Mouse (Mus musculus) T-helper 2 cell (primary cell): ENCODE results near the gene Slc39a11.
"Not testable (repeated sequence)": the region's sequence is repeated elsewhere in the genome, so short reads cannot be mapped to it uniquely, and the experiment has no call there.

ENCODE experiments used
- in situ Hi-C: fragments of 300-600 bp; cut with MboI, MseI; formaldehyde crosslinking; loops from one replicate; pipeline ENCODE4 v1.15.1; 2025; ENCODE audit warnings: high pct_unique_total_duplicates

The Slc39a11 gene

DNA sequence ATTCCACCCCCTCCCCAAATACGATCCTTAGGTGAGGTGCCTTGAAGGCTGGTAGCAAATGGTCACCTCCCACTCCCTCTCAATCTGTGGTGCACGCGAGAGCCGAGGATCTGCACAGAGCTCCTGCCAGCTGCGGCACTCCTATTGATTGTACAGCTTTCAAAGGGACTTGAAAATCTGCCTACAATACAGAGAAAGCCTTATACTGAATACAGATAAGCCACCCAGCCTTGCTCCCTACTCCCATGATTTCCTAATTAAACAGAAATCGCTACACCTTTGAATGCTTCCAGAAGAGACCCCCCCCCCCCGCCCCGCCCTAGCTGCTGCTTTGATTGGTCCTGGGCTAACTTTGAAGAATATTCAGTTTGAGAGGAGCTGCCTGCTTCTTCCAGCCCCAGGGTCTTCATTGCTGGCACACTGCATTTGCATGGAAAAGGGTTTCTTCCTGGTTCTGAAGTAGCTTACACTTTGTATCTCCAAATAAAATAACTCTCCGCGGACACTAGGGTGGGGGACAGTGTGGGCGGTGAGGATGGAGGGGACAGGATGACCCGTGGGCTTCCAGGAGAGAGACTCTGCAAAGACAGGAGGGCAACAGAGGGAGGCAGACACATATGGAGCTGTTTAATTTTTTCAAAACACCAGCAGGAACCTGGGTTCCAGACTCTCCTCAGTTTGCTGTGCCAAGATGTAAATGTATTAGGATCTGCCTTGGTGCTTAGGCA, 48.1 kb downstream of the Slc39a11 start:
- in situ Hi-C loops = no loop called here

GRCm38 (mm10) chr11:113600526-113601245, 49.2 kb downstream of the Slc39a11 start:
- in situ Hi-C loops = no loop called here

GRCm38 (mm10) chr11:113597632-113598031, 52.2 kb downstream of the Slc39a11 start:
- in situ Hi-C loops = no loop called here

DNA sequence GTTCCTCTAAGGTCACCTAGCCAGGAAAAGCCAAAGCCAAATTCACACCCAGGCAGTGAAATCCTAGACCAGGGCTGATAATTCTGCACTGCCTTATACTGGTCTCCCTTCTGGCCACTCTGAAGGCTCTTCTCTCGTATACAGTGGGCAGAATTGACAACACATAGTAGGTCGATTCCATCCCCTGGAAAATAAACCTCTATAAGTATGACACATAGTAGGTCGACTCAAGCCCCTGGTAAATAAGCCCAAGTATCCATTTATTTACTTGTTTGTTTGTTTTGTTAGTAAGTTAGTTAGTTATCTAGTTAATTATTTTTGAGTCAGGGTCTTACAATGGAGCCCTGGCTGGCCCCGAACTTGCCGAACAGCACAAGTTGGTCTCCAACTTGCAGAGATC, 54.7 kb downstream of the Slc39a11 start:
- in situ Hi-C loops = no loop called here

DNA sequence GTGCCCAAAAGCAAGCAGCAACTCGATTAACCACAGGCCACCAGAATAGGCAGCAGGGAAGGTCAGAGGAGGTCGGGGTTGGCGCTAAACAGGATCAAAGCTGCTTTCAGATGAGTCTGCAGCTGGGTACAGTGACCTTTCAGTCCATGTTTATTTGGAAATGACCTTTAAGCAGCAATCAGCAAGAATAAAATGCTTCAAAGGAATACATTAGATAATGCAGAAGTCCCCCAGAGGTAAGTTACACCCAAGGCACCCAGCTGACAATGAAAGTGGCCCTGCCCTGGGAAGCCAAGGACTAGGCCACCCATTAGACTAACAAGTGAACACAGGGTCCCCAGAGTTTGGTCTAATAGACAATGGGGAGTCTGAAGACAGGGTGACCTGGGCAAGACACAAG, 60.9 kb downstream of the Slc39a11 start:
- in situ Hi-C loops = no loop called here

GRCm38 (mm10) chr11:113586423-113586822, 63.5 kb downstream of the Slc39a11 start:
- in situ Hi-C loops = no loop called here

DNA sequence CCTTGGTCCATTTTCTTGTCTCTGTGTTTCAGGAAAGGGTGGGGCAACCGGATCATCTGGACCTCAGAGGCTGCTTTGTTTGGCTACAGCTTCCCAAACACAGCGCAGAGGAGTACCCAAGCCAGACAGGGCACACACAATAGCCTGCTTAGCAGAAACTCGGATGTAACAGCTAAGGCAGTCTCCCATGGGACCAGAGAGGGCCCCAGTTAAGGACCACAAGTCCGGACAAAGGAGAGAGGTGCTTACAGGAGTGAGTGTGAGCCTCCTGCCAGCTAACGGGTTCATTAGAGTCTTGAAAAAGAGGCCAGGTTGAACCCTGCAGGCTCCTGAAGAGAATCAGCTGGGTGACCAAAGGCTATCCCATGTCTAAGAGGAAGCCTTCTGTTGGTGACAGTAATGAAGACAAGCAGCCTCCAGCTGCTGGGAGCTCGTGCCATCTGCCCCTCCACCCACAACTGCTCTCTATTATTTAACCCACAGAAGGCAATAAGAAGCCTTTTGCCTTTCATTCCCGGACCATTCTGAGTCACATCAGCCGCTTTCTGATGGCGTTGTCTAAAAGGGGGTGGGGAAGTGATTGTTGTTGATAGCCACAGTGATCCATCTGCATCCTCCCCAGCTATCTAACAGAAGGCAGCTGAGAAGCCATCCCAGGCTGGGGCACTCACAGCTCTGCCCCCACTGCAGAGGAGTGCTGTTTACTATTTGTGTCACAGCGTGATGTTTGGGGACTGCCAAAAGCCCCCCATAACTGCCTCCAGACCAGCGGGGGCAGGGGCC, 65.8 kb downstream of the Slc39a11 start:
- in situ Hi-C loops = no loop called here

- in situ Hi-C loops = no loop called here
Measured at GRCm38 (mm10) chr11:113577221-113577620, 72.7 kb downstream of the Slc39a11 start.

- in situ Hi-C loops = no loop called here
Measured at GRCm38 (mm10) chr11:113572641-113573040, 77.2 kb downstream of the Slc39a11 start.

DNA sequence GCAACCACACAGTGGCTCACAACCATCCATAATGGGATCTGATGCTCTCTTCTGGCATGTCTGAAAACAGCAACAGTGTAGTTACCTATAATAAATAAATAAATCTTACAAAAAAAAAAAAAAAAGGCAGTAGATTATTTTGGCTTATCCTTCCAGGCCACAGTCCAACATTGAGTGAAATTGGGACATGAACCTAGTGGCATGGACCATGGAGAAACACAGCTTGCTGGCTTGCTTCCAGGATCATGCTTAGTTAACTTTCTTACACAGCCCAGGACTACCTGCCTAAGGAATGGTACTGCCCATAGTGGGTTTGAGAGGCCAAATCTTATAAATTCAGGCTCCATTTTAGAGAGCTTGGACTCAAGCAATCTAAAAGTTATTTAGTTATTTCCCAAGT, 78.3 kb downstream of the Slc39a11 start:
- in situ Hi-C loops = no loop called here

- in situ Hi-C loops = no loop called here
Measured at GRCm38 (mm10) chr11:113568999-113569398, 80.9 kb downstream of the Slc39a11 start.

DNA sequence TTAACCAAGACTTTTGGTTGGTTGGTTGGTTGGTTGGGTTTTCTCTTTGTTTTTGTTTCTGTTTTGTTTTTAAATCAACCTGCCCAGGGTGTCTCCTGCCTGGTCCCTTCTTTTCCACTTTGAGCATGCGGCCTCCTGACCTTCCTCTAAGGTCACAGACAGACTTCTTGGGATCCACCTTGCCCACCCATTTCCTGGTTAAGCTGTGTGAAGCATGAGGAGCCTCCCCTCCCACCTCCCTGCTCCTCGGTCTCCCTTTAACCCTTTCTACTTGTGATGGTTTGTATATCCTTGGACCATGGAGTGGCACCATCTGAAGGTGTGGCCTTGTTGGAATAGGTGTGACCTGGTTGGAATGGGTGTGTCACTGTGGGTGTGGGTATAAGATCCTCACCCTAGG, 82.0 kb downstream of the Slc39a11 start:
- in situ Hi-C loops = not testable (repeated sequence)

- in situ Hi-C loops = no loop called here
Measured at GRCm38 (mm10) chr11:113565006-113565995, 84.6 kb downstream of the Slc39a11 start.

GRCm38 (mm10) chr11:113562326-113562725, 87.6 kb downstream of the Slc39a11 start:
- in situ Hi-C loops = no loop called here

DNA sequence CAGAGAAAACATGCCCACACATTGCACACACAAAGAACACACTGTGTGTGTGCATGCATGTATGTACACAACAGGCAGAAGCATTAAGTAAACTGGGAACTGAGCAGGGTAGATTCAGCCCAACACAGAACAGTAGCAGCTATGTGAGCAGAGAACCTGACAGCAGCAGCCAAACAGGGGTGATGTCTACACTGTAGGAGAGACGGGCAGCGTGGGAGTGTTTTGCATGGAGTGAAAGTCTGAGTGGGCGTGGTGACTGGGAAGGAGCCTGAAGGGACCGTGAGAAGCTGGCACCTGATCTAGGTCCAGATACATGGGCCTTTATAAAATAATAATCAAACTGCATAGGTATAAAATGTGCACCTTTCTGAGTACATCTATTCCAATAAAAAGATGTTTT, 89.7 kb downstream of the Slc39a11 start:
- in situ Hi-C loops = no loop called here

- in situ Hi-C loops = no loop called here
Measured at GRCm38 (mm10) chr11:113558505-113558904, 91.4 kb downstream of the Slc39a11 start.

GRCm38 (mm10) chr11:113556142-113556541, 93.7 kb downstream of the Slc39a11 start:
- in situ Hi-C loops = no loop called here

- in situ Hi-C loops = no loop called here
Measured at GRCm38 (mm10) chr11:113554701-113555360, 95.0 kb downstream of the Slc39a11 start.

DNA sequence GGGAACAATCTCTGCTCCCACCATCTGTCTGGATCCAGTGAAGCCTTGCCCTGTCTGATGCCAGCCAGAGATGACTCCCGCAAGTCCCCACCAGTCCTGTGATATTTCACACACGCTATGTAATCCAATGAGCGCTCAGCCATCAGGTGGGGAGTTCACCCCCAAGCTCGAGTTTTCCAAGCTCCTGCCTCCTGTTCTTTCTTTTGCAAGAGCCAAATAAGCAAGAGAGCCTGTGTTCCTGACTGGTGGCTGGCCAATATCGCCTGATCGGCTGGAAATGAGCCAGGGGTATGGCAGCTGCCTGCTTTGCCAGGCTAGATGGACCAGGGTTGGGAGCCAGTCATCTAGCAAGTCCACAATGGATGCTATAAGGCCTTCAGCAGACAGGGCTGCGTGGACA, 95.7 kb downstream of the Slc39a11 start:
- in situ Hi-C loops = no loop called here

DNA sequence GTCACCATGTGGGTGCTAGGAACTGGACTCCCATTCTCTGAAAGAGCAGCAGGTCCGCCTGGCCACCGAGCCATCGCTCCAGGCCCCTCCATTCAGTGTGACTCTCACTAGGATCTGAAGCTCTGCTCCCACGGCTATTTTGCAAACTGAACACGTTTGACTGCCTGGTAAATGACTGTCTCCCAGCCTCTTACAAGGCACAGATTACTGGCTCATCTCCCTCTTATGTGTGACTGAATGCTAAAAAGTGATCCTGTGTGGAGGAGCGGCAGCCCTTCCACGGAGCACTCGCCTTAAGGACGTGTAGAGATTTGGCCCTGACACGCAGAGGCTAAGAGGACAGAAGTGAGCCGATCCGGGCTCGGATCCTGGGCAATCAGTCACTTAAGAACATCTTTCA, 96.3 kb downstream of the Slc39a11 start:
- in situ Hi-C loops = no loop called here

DNA sequence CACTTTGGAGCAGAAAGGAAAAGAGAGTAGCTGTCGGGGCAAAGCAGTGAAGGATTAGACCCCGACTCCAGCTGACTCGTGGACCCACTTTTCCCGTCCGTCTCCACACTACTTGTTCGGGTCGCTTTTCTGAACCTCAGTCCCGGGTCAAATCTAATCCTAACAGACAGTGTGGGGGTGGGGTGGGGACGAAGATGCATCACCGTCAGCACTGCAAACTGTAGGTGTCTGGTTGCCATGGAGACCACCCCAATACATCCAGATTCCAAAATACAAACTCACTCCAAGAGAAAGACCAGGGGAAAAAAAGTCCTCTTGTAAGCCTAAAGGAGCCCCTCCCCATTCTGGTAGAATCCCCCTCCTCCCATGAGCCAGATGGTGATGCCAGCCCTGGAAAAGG, 97.3 kb downstream of the Slc39a11 start:
- in situ Hi-C loops = no loop called here
